Mouse (Mus musculus): Measurements from ENCODE around the gene Frs3.

Gene Frs3

GRCm38 (mm10) chr17:47688608-47689575 is at the start of gene Frs3:
Frs3 (plus strand) TSS chr17:47689030.
- WGBS = 1% methylated on average over 53 of the region's 58 CpGs

DNA sequence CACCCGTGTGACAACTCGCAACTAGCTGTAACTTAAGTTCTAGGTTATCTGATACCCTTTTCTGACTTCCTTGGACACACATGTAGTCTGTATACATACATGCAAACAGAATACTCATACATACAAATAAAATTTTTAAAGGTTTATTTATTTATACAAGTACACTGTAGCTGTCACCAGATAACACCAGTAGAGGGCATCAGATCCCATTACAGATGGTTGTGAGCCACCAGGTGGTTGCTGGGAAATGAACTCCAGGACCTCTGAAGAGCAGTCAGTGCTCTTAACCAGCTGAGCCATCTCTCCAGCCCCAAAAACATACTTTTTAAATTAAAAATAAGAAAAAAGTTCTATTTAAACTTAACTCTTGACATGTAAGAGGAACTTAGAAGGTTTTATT is 45.8 kb upstream of the Frs3 start:
- WGBS = 94% methylated on average over 2 of the region's 2 CpGs

GRCm38 (mm10) chr17:47646683-47647082 is 42.1 kb upstream of the Frs3 start:
- WGBS = 85% methylated on average over 1 of the region's 1 CpGs

DNA sequence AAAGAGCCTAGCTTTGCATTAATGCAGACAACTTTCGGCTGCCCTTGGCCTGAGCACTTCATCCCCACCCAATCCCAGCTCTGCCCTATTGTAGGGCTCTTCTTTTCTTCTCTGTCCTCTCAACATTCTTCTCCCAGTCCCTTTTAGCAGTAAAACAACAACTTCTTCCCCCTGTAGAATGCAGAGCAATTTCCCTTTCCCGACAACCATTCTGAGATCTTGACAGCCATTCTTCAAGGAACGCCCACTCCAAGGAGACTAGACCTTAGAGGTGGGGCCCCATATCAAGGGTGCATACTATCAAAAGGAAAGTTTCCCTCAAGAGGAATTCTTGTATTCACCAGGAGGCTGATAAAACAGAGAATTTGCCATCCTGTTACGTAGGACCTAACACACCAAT is 39.9 kb upstream of the Frs3 start:
- WGBS = 70% methylated on average over 4 of the region's 4 CpGs

DNA sequence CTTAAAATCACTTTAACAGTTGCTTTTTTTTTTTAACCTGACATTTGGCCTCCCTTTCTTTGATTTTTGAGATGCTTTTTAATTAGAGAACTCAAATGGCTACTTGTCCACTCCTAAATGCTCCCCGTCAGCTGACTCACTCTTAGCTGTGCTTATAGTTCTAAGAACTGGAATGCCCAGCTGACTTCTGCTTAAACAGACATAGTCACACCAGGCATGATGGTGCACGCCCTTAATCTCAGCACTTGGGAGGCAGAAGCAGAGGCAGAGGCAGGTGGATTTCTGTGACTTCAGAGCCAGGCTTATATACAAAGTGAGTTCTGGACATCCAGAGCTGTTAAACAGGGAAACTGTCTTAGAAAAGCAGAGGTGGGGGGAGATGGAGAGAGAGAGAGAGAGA is 36.9 kb upstream of the Frs3 start:
- 92% methylated on average over 2 of the region's 2 CpGs for WGBS

DNA sequence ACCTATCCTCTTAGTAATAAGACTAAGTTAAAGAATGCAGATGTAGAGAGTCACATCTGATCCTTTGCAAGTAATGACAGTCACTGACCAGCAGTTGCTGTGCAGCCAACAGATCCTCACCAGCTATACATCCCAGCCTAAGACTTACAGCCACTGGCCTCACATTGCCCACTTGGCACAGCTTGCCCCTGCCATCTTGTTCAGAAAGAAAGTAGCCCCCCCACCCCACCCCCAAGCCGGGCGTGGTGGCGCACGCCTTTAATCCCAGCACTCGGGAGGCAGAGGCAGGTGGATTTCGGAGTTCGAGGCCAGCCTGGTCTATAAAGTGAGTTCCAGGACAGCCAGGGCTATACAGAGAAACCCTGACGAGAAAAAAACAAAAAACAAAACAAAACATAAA is 34.5 kb upstream of the Frs3 start:
- WGBS = 96% methylated on average over 8 of the region's 8 CpGs

DNA sequence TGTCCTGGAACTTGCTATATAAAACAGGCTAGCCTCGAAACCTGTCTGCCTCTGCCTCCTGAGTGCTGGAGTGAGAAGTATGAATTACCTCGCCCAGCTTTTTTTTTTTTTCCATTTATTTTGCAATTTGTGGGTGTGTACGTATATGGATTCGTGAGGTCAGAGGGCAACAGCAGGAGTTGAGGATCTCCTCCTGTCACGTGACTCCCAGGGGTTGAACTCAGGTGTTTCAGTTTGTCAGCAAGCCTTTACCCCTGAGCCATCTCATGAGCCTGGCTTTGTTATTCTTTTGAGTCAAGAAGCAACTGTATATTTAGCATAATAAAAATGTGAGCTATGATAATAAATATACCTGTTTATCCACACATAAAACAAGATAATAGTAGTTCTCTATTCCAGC is 33.1 kb upstream of the Frs3 start:
- 89% methylated on average over 5 of the region's 5 CpGs for WGBS

DNA sequence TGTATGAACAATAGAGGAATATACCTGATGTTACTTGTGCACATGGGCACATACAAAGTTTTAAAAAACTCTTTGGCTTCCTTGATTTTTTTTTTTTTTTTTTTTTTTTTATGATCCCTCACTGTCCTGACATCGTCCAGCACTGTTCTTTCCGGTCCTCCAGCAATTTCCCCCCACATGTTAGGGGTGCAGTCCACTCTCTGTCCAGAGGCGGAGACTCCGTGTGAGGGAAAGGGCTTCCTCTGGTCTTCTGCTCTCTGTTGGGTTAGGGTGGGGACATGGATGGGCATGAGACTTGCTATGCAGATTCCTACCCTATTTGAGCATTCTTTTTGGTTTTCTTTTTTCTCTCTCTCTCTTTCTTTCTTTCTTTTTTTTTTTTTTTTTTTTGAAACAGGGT is 30.9 kb upstream of the Frs3 start:
- WGBS = 84% methylated on average over 4 of the region's 4 CpGs

GRCm38 (mm10) chr17:47658741-47659243 is 30.0 kb upstream of the Frs3 start:
- 74% methylated on average over 3 of the region's 3 CpGs for WGBS

DNA sequence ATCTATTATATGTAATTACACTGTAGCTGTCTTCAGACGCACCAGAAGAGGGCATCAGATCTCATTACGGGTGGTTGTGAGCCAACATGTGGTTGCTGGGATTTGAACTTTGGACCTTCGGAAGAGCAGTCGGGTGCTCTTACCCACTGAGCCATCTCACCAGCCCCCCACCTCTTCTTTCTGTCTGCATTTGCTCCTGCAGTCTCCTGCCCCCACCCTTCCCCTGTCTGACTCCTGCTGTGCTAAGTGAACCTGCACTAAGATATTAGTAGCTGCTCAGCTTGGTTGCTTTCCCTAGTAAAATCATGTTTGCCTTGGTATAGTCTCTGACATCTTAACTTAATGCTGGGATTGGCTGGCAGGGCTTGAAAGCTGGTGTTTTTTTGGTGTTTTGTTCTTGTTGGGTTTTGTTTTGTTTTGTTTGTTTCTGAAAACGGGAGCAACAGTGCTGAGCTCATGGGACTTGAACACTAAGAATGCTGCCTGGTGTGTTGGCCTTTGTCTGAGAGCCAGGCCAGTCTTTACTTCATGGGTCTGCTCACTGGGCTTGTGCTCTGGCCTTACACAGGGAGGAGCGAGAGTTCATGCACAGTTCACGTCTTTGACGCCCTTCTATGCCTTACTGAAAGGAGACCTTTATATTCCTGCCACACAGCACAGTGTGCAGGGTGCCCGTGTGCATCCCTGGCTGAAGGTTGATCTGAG is 25.7 kb upstream of the Frs3 start:
- 65% methylated on average over 9 of the region's 9 CpGs for WGBS

DNA sequence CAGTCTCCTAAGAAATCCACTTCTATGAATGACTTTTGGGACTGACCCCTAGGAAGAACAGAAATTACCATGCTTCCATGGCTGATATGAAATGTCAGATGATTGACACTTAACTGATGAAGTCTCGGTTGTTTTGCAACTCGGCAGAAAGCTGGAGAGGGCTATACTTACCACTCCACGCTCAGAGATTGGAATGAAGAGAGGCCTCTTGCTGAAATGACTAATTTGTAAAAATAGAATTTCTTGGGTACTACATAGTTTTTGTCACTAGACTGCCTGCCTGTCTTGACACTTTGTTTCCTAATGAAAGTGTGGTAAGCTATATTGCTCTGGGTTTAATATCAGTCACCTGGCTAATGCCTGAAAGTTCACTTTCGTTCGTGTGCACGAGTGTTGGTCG is 24.4 kb upstream of the Frs3 start:
- WGBS = 85% methylated on average over 7 of the region's 7 CpGs

DNA sequence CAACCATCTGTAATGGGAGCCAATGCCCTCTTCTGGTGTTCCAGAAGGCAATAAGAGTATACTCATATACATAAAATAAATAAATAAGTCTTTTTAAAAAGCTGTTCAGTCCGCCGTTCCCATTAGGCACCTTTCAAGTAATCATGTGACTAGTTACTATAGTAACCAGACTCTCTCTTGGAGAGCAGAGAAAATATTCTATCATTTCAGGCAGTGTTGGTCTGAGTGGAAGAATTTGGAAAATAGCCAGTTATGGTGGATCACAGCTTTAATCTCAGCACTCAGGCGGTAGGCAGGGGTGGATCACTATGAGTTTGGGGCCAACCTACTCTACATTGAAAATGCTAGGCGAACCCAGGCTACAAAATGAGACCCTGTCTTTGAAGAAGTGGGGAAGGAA is 19.7 kb upstream of the Frs3 start:
- WGBS = 55% methylated on average over 4 of the region's 4 CpGs

DNA sequence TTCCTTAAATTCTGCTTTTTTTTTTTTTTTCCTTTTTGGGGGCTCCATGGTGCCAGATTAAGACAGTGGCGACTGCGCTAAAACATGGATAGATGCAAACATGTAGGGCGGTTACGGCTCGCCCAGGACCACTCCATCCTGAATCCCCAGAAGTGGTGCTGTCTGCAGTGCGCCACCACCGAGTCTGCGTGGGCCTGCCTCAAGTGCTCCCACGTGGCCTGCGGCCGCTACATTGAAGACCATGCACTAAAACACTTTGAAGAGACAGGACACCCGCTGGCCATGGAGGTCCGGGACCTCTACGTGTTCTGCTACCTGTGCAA is 16.9 kb upstream of the Frs3 start:
- WGBS = 29% methylated on average over 14 of the region's 14 CpGs

GRCm38 (mm10) chr17:47672311-47673111 is 16.3 kb upstream of the Frs3 start:
- 11% methylated on average over 68 of the region's 68 CpGs for whole genome bisulfite sequencing

DNA sequence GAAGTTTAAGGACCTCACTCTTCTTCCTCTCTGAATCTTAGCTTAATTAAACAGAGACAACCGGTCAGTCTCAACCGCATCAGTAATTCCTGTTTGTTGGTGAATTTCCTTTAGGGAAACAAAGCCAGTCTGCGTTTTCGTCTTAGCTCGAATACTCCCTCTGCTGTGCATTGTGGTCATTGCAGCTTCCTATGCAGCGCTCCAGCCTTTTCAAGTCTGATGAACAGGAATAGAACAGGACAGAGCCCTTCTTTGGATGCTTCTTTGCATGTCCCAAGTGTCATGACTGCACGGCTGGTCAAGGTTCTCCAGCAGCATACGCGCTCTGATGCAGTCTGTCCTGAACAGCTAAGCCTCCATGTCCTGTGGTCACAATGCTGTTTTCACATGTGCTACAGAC is 12.2 kb upstream of the Frs3 start:
- WGBS = 17% methylated on average over 9 of the region's 9 CpGs

- WGBS = 98% methylated on average over 5 of the region's 5 CpGs
These were observed 10.6 kb upstream of the Frs3 start for GRCm38 (mm10) chr17:47678238-47678637.

DNA sequence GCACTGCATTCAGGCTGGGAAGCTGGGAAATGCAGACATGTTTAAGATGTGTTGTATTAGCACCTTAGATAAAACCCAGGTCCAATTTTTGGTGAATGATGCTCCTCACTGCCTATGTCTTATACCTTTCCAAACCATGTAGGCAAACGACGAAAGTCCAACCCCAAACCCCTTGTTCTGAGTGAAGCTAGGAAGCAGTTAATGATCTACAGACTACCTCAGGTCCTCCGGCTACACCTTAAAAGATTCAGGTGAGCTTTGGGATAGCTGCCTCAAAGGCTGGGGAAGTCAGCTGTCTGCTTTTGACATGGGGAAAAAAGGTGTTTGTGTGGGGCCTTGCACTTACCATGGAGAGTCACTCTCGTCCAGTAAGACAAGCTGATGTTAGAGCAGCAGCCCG is 10.1 kb upstream of the Frs3 start:
- WGBS = 87% methylated on average over 5 of the region's 5 CpGs

DNA sequence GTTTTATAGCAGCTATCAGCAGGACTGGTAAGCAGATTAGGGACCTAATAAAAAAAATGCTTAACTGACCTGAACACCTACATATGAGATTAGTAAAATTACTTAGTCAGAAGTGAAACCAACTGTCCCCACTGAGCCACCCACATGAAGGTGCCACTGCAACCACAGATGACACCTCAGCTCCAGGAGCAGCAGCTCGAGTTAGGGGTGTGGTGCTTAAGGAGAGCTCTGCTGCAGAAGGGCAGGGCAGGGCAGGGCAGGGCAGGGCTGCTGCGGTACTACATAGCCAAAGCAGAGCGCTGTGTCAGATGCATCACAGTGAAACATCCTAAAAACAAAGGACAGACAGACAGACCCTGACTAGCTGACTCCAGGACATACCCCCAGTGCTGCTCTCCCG is 6.0 kb upstream of the Frs3 start:
- 83% methylated on average over 4 of the region's 4 CpGs for WGBS

- WGBS = under 1% methylated on average over 70 of the region's 70 CpGs
These were observed 1.2 kb upstream of the Frs3 start for GRCm38 (mm10) chr17:47687409-47688343.

- WGBS = under 1% methylated on average over 9 of the region's 9 CpGs
These were observed 554 bp upstream of the Frs3 start, which contains the start of gene Tomm6 for GRCm38 (mm10) chr17:47688344-47688607. Tomm6 (minus strand) TSS chr17:47688386.

DNA sequence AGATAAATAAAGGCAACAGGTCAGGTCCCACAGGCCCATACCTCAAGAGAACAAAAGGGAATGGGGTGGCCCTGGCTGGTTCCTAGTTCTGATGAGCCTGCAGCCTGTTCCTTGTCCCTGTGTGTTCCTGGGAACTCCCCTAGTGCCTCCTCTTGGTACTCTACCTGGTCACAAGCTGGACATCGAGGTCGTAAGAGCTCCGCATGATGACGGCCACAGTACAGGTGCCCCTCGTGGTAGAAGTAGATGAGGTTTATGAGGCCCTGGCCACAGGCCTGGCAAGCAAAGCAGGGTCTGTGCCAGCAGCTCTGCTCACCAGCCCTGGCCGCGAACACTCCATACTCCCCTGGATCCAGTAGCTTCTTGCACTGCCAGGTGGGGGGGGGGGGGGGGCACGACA is 1.1 kb downstream of the Frs3 start:
- WGBS = 77% methylated on average over 8 of the region's 8 CpGs

Data from cerebral cortex, adult 2 months (tissue).